In the genomic region with DNA sequence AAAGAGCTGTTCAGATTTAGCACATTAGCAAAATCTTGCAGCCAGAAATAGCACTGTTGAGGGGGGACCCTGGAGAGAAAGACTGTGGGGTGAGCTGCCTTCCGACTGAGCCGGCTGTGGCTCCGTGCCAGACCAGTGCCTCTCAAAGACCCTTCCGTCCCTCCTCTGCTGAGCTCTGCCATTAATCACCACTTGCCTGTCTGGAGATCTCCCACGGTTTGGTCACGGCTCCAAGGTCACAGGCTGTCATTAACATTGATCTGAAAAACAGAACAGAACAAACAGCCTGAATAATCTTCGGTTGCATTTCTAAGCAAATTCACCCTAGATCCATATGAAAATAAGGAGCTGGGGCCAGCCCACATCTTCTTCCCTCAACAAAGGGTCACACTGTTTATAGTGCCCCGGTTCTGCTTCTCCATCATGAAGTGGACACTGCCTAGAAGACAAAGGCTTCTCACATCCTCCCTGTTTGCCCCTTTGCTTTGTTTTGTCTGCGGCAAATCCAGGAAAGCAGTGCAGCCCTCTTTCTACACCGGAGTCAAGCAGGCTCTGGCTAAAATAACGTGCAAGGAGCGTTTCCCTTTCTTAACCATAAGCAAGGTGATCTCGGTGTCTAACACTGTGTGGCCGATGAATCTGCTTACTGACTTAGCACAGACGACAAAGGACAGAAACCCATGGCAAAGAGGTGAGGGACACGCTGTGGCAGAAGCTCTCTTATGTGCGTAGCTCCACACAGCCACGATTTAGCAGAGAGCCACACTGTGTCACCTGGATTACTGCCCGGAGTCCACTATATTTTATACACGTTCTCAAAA, we compare ENCODE assay signal across 9 mouse cellular contexts. TPM values are rescaled to one million over a fixed set of nuclear protein-coding genes. Genes with fewer than 3 reads are reported as not detected.
A peak's percentile ranks its signal among the peaks of the same experiment; 100 is the strongest.
DNase-seq lines count a peak whose midpoint lies in the region; ATAC-seq lines count a peak whose summit lies in the region.
"Had no signal": no experiment of that assay in that cellular context is flagged by ENCODE, and none has a peak within 500 bp of the region (broad histone marks: within the 10 kb centered on the region; RNA-seq: fewer than 3 reads in every experiment).

No protein-coding gene starts in this region.

- H3K4me1 ChIP-seq in midbrain, embryonic 14.5 days (ENCODE audit: control insufficient read depth, insufficient read depth, low read length) = peaks cover 22% of the 10 kb centered on the region

- H3K9ac ChIP-seq in midbrain, embryonic 14.5 days (replicated peaks; ENCODE audit: low read length) = peak overlapping the region; percentile 43

- peak; percentile 47 for ATAC-seq in frontal cortex, adult (ENCODE audit: low TSS enrichment)
- ATAC-seq in midbrain, embryonic 14.5 days (ENCODE audit: low FRiP score, low TSS enrichment) = peak; percentile 85
- ATAC-seq in granulocyte monocyte progenitor cell, adult 5-6 weeks (replicated peaks; ENCODE audit: poor library complexity, severe bottlenecking) = no peak; the same call in 1 of the 2 replicates

- peak overlapping the region; percentile 92 for H3K27ac ChIP-seq in midbrain, embryonic 14.5 days (replicated peaks; ENCODE audit: low read depth, low read length)

- H3K9me3 ChIP-seq in midbrain, embryonic 14.5 days (ENCODE audit: control insufficient read depth, low read length) = no peaks in the 10 kb centered on the region
- H3K9me3 ChIP-seq: G1E had no signal

- 9% methylated on average over 20 of the region's 20 CpGs for WGBS in midbrain, embryonic 14.5 days

- H3K36me3 ChIP-seq in midbrain, embryonic 14.5 days (ENCODE audit: control insufficient read depth, insufficient read depth, low read length) = no peaks in the 10 kb centered on the region
- H3K36me3 ChIP-seq: G1E had no signal

- H3K27me3 ChIP-seq in midbrain, embryonic 14.5 days (ENCODE audit: control insufficient read depth, insufficient read depth, low read length) = no peaks in the 10 kb centered on the region

- 0 out of 2 replicates have a peak overlapping the region, but pooled peaks have one; percentile 0 for H3K4me3 ChIP-seq in midbrain, embryonic 14.5 days (replicated peaks; ENCODE audit: low read depth, low read length)

- peak; percentile 17 to 38 for DNase-seq in left cerebral cortex, adult 18-20 months (ENCODE audit: low spot score in 2 of 2)
- no peak for DNase-seq in left cerebral cortex, adult 11 months (ENCODE audit: low spot score)
- peak; percentile 40 for DNase-seq in cerebellum, adult 9-11 months
- DNase-seq in kidney, postnatal 36 days = peak; percentile 20 to 41
- peak; percentile 83 for DNase-seq in midbrain, embryonic 14.5 days
- no peak for DNase-seq in thymus, adult 18-20 months

- H3K4me2 ChIP-seq in midbrain, embryonic 14.5 days (ENCODE audit: low read length) = peak overlapping the region; percentile 40

RNA-seq across cellular contexts. Expression of a gene that starts 47.5 kb away (rescaled TPM):
- total RNA-seq in left cerebral cortex, adult 18-20 months (2021) = 1 to 10 TPM; 2.4 to 2.5 TPM
- polyA plus RNA-seq in midbrain, embryonic 14.5 days (2014; fragmentation: Nextera tagmentation; extraction: Ambion mirVana) = 8.6 and 9.7 TPM in 2 replicates
- total RNA-seq in granulocyte monocyte progenitor cell, adult 5-6 weeks (2014; fragmentation: Nextera tagmentation) = 0.73 and 0.98 TPM in 2 replicates
- total RNA-seq in granulocyte monocyte progenitor cell, adult 5-6 weeks (2017) = 4.1 and 4.5 TPM in 2 replicates
- total RNA-seq: G1E had no signal
- polyA plus RNA-seq: G1E had no signal

RNA-seq across cellular contexts. Expression of a gene that starts 51.3 kb away (rescaled TPM):
- under 1 TPM; 0.37 to 0.49 TPM for total RNA-seq in left cerebral cortex, adult 18-20 months (2021)
- 0.93 and 1.2 TPM in 2 replicates for polyA plus RNA-seq in midbrain, embryonic 14.5 days (2014; fragmentation: Nextera tagmentation; extraction: Ambion mirVana)
- total RNA-seq in granulocyte monocyte progenitor cell, adult 5-6 weeks (2014; fragmentation: Nextera tagmentation) = not detected in 2 replicates
- 0.30 TPM in 1 of 2 replicates, not detected in the other for total RNA-seq in granulocyte monocyte progenitor cell, adult 5-6 weeks (2017)
- polyA plus RNA-seq: G1E had no signal

Comparison
In these comparisons a context has a peak if more than half of its experiments do, and no peak if none do; other contexts are left out.
1. DNase-seq: peak in left cerebral cortex, adult 18-20 months (2 of 2), cerebellum, adult 9-11 months (single experiment), kidney, postnatal 36 days (2 of 2) and midbrain, embryonic 14.5 days (single experiment); none in left cerebral cortex, adult 11 months (single experiment) and thymus, adult 18-20 months (0 of 2).